Mouse (Mus musculus): ENCODE results near the gene Olfr1359. TPM values are rescaled to one million over a fixed set of nuclear protein-coding genes. Genes with fewer than 3 reads are reported as not detected.
"Not testable (repeated sequence)": the region's sequence is repeated elsewhere in the genome, so short reads cannot be mapped to it uniquely, and the experiment has no call there.

Olfr1359 gene
- total and polyA plus RNA-seq, 2 experiments from 2014 or later, result not detected

DNA sequence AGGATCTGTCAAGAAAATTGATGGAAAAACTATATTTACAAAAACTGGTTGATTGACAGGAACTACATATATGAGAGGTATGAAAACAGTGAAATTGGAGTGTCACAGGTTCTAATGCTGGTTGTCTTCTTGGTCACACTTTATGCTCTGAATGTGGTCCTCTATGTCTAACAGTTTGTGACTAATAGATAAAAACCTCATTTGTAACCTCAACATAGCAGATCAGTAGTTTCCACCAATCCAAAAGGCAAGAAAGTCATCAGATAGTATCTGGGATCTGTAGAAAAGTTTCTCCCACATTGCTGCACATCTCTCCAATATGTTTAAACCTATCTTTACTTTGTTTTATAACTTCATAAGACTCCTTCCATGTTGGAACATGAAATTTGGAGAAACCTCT, 53.5 kb downstream of the Olfr1359 start:
- Histone ChIP-seq H3K4me2 (ENCODE audit: low read depth) (no peak overlapping the region), H3K4me1 (ENCODE audit: insufficient read depth) (peaks cover 18% of the 10 kb centered on the region), H3K36me3 (ENCODE audit: insufficient read depth) (no peaks in the 10 kb centered on the region), H3K27ac (ENCODE audit: low read depth, low read length) (no peak overlapping the region), H3K27me3 (ENCODE audit: insufficient read depth, low read length) (no peaks in the 10 kb centered on the region), H3K9ac (no peak overlapping the region), H3K4me3 (ENCODE audit: low read depth, low read length) (no peak overlapping the region), H3K9me3 (ENCODE audit: low read length) (no peaks in the 10 kb centered on the region)
- TF ChIP-seq CTCF (IDR thresholded peaks at IDR 0.05; ENCODE audit: low read depth), result no peak
- ATAC-seq (no peak), DNase-seq (no peak)

DNA sequence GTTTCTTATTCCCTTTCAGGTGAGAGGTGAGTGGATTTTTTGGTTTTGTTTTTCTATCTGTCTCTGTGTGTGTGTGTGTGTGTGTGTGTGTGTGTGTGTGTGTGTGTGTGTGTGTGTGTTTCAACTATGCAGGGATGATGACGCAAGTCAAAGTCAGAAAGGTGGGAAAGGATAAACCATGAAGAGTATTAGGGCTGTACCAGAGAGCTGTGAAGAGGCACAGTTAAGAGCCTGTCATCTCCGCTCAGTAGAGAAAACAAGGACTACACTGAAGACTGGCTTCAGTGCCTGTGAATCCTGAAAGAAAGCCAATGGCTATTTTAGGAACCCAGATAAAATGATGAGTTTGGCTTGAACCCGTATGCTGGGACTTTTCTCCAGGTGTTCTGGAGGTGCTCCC, 53.9 kb downstream of the Olfr1359 start:
- ATAC-seq (no peak), DNase-seq (no peak)
- Histone ChIP-seq H3K36me3 (ENCODE audit: insufficient read depth) (no peaks in the 10 kb centered on the region), H3K9me3 (ENCODE audit: low read length) (no peaks in the 10 kb centered on the region), H3K27ac (ENCODE audit: low read depth, low read length) (no peak overlapping the region), H3K4me3 (ENCODE audit: low read depth, low read length) (no peak overlapping the region), H3K4me2 (ENCODE audit: low read depth) (no peak overlapping the region), H3K9ac (no peak overlapping the region), H3K4me1 (ENCODE audit: insufficient read depth) (peaks cover 18% of the 10 kb centered on the region), H3K27me3 (ENCODE audit: insufficient read depth, low read length) (no peaks in the 10 kb centered on the region)
- TF ChIP-seq CTCF (IDR thresholded peaks at IDR 0.05; ENCODE audit: low read depth), result no peak
- WGBS, result 77% methylated on average over 3 of the region's 3 CpGs

- Histone ChIP-seq H3K4me3 (ENCODE audit: low read depth, low read length) (no peak overlapping the region), H3K9me3 (ENCODE audit: low read length) (no peaks in the 10 kb centered on the region), H3K27me3 (ENCODE audit: insufficient read depth, low read length) (no peaks in the 10 kb centered on the region), H3K36me3 (ENCODE audit: insufficient read depth) (no peaks in the 10 kb centered on the region), H3K4me1 (ENCODE audit: insufficient read depth) (peaks cover 18% of the 10 kb centered on the region), H3K27ac (ENCODE audit: low read depth, low read length) (no peak overlapping the region), H3K4me2 (ENCODE audit: low read depth) (no peak overlapping the region), H3K9ac (no peak overlapping the region)
- DNase-seq (no peak), ATAC-seq (no peak)
- 37% methylated on average over 3 of the region's 3 CpGs for whole genome bisulfite sequencing
- TF ChIP-seq CTCF (IDR thresholded peaks at IDR 0.05; ENCODE audit: low read depth), result no peak
These were observed 54.4 kb downstream of the Olfr1359 start for GRCm38 (mm10) chr13:21752356-21752755.

- peak overlapping the region; percentile 68 for H3K4me2 ChIP-seq (ENCODE audit: low read depth)
- no peak for TF ChIP-seq CTCF (IDR thresholded peaks at IDR 0.05; ENCODE audit: low read depth)
- H3K4me1 ChIP-seq (ENCODE audit: insufficient read depth), result peaks cover 18% of the 10 kb centered on the region
- peak overlapping the region; percentile 56 for H3K9ac ChIP-seq
- peak; percentile 25 for DNase-seq
- peak overlapping the region; percentile 43 for H3K4me3 ChIP-seq (ENCODE audit: low read depth, low read length)
- H3K9me3 ChIP-seq (ENCODE audit: low read length), result no peaks in the 10 kb centered on the region
- H3K27me3 ChIP-seq (ENCODE audit: insufficient read depth, low read length), result no peaks in the 10 kb centered on the region
- whole genome bisulfite sequencing, result 9% methylated on average over 10 of the region's 10 CpGs
- peak overlapping the region; percentile 87 for H3K27ac ChIP-seq (ENCODE audit: low read depth, low read length)
- H3K36me3 ChIP-seq (ENCODE audit: insufficient read depth), result no peaks in the 10 kb centered on the region
- ATAC-seq, result no peak
These were observed 55.2 kb downstream of the Olfr1359 start for GRCm38 (mm10) chr13:21753051-21753523.

GRCm38 (mm10) chr13:21753524-21754285, 55.8 kb downstream of the Olfr1359 start, which contains the start of the genes Hist1h2ak and Hist1h2bn:
Hist1h2ak (minus strand) TSS chr13:21753827.
Hist1h2bn (plus strand) TSS chr13:21754123.
- H3K9me3 ChIP-seq (ENCODE audit: low read length); H3K36me3 ChIP-seq (ENCODE audit: insufficient read depth); H3K27me3 ChIP-seq (ENCODE audit: insufficient read depth, low read length): not testable (repeated sequence)
- Histone ChIP-seq H3K4me1 (ENCODE audit: insufficient read depth) (peaks cover 15% of the 10 kb centered on the region; the same call in 1 of the 2 replicates), H3K27ac (ENCODE audit: low read depth, low read length) (peak within 1 kb of the TSS; percentile 87), H3K4me2 (ENCODE audit: low read depth) (peak within 1 kb of the TSS; percentile 68), H3K4me3 (ENCODE audit: low read depth, low read length) (peak within 1 kb of the TSS; percentile 43), H3K9ac (peak within 1 kb of the TSS; percentile 56)
- peak; percentile 93 for DNase-seq
- under 1% methylated on average over 38 of the region's 50 CpGs for WGBS
- peak; percentile 95 for ATAC-seq

- ATAC-seq (0 out of 2 replicates have a peak, but pooled peaks have one; percentile 0), DNase-seq (peak; percentile 66)
- Histone ChIP-seq H3K4me2 (ENCODE audit: low read depth) (peak overlapping the region; percentile 68), H3K9ac (peak overlapping the region; percentile 44; the same call in 1 of the 2 replicates), H3K4me3 (ENCODE audit: low read depth, low read length) (peak overlapping the region; percentile 43), H3K27ac (ENCODE audit: low read depth, low read length) (0 out of 2 replicates have a peak overlapping the region, but pooled peaks have one; percentile 23)
- not testable (repeated sequence) for H3K27me3 ChIP-seq (ENCODE audit: insufficient read depth, low read length); H3K36me3 ChIP-seq (ENCODE audit: insufficient read depth); H3K4me1 ChIP-seq (ENCODE audit: insufficient read depth); H3K9me3 ChIP-seq (ENCODE audit: low read length)
- 0% methylated on average over 21 of the region's 26 CpGs for WGBS
These were observed 56.5 kb downstream of the Olfr1359 start for GRCm38 (mm10) chr13:21754294-21755001.

DNA sequence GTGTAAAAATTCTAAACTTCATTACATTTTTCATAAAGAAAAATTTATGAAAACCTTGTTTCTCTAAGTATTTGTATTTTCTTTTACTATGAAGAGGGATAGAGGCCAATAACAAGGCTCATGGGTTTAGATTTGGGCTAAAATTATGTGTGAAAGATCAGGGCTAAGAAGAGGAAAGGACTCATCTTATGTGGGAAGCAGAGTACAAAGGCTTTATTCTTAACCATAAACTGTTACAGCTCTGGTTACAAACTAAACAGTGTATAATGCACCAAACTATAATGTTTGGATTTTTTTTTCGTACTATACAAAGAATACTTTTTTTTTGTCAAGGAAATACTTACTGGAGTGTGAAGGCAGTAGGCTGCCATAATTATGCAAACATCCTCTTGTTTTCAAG, 57.8 kb downstream of the Olfr1359 start:
- Histone ChIP-seq H3K4me3 (ENCODE audit: low read depth, low read length) (no peak overlapping the region), H3K36me3 (ENCODE audit: insufficient read depth) (no peaks in the 10 kb centered on the region), H3K9me3 (ENCODE audit: low read length) (no peaks in the 10 kb centered on the region), H3K27me3 (ENCODE audit: insufficient read depth, low read length) (no peaks in the 10 kb centered on the region), H3K4me2 (ENCODE audit: low read depth) (no peak overlapping the region), H3K9ac (no peak overlapping the region), H3K27ac (ENCODE audit: low read depth, low read length) (no peak overlapping the region), H3K4me1 (ENCODE audit: insufficient read depth) (peaks cover 6% of the 10 kb centered on the region; the same call in 1 of the 2 replicates)
- 54% methylated on average over 1 of the region's 1 CpGs for WGBS
- no peak for DNase-seq
- no peak for TF ChIP-seq CTCF (IDR thresholded peaks at IDR 0.05; ENCODE audit: low read depth)
- ATAC-seq, result no peak

Small RNA genes within 50 kb of the gene (microRNA-seq; reads per million reads assigned to microRNA genes)
- gene Gm44357, result 0 reads per million in 2 experiments
- 0 to 0.12 reads per million in 2 experiments for gene Gm44367
- gene Gm44454, result 0 reads per million in 2 experiments

Other genes starting within 250 kb of the Olfr1359 start
Only the 30 nearest of the 33 such genes appear.
- gene Zkscan4, start 219.2 kb upstream of the Olfr1359 start, total RNA-seq (2014; rRNA removed), result 8.9 and 9.3 TPM in 2 replicates
- 4.2 and 6.1 TPM in 2 replicates for gene Zkscan4, start 219.2 kb upstream of the Olfr1359 start, polyA plus RNA-seq (2015; fragmentation: Nextera tagmentation; extraction: Ambion mirVana)
- 1.5 TPM in 1 of 2 replicates, not detected in the other for gene Gm10065, start 218.7 kb upstream of the Olfr1359 start, total RNA-seq (2014; rRNA removed)
- gene Gm10065, start 218.7 kb upstream of the Olfr1359 start, polyA plus RNA-seq (2015; fragmentation: Nextera tagmentation; extraction: Ambion mirVana), result not detected in 2 replicates
- gene AK157302, start 202.9 kb upstream of the Olfr1359 start, total RNA-seq (2014; rRNA removed), result 0.14 and 0.31 TPM in 2 replicates
- 0.42 and 0.54 TPM in 2 replicates for gene AK157302, start 202.9 kb upstream of the Olfr1359 start, polyA plus RNA-seq (2015; fragmentation: Nextera tagmentation; extraction: Ambion mirVana)
- 5.9 and 7.1 TPM in 2 replicates for gene Gm11273, start 196.7 kb upstream of the Olfr1359 start, total RNA-seq (2014; rRNA removed)
- 5.8 and 11.0 TPM in 2 replicates for gene Gm11273, start 196.7 kb upstream of the Olfr1359 start, polyA plus RNA-seq (2015; fragmentation: Nextera tagmentation; extraction: Ambion mirVana)
- 7.8 and 9.5 TPM in 2 replicates for gene Zkscan8, start 167.0 kb upstream of the Olfr1359 start, total RNA-seq (2014; rRNA removed)
- gene Zkscan8, start 167.0 kb upstream of the Olfr1359 start, polyA plus RNA-seq (2015; fragmentation: Nextera tagmentation; extraction: Ambion mirVana), result 1.3 and 2.2 TPM in 2 replicates
- gene Olfr1366, start 155.3 kb upstream of the Olfr1359 start, total RNA-seq (2014; rRNA removed), result not detected in 2 replicates
- gene Olfr1366, start 155.3 kb upstream of the Olfr1359 start, polyA plus RNA-seq (2015; fragmentation: Nextera tagmentation; extraction: Ambion mirVana), result 0.15 TPM in 2 replicates
- not detected in 2 replicates for gene Olfr1535, start 138.2 kb upstream of the Olfr1359 start, total RNA-seq (2014; rRNA removed)
- 0.06 and 0.07 TPM in 2 replicates for gene Olfr1535, start 138.2 kb upstream of the Olfr1359 start, polyA plus RNA-seq (2015; fragmentation: Nextera tagmentation; extraction: Ambion mirVana)
- not detected in 2 replicates for gene Olfr1364, start 116.4 kb upstream of the Olfr1359 start, total RNA-seq (2014; rRNA removed)
- not detected in 2 replicates for gene Olfr1364, start 116.4 kb upstream of the Olfr1359 start, polyA plus RNA-seq (2015; fragmentation: Nextera tagmentation; extraction: Ambion mirVana)
- not detected in 2 replicates for gene Olfr1362, start 84.1 kb upstream of the Olfr1359 start, total RNA-seq (2014; rRNA removed)
- not detected in 2 replicates for gene Olfr1362, start 84.1 kb upstream of the Olfr1359 start, polyA plus RNA-seq (2015; fragmentation: Nextera tagmentation; extraction: Ambion mirVana)
- not detected in 2 replicates for gene Olfr11, start 55.6 kb upstream of the Olfr1359 start, total RNA-seq (2014; rRNA removed)
- gene Olfr11, start 55.6 kb upstream of the Olfr1359 start, polyA plus RNA-seq (2015; fragmentation: Nextera tagmentation; extraction: Ambion mirVana), result not detected in 2 replicates
- gene Olfr1361, start 34.7 kb upstream of the Olfr1359 start, total RNA-seq (2014; rRNA removed), result not detected in 2 replicates
- not detected in 2 replicates for gene Olfr1361, start 34.7 kb upstream of the Olfr1359 start, polyA plus RNA-seq (2015; fragmentation: Nextera tagmentation; extraction: Ambion mirVana)
- gene Olfr1360, start 20.7 kb upstream of the Olfr1359 start, total RNA-seq (2014; rRNA removed), result not detected in 2 replicates
- gene Olfr1360, start 20.7 kb upstream of the Olfr1359 start, polyA plus RNA-seq (2015; fragmentation: Nextera tagmentation; extraction: Ambion mirVana), result not detected in 2 replicates
- 131 and 141 TPM in 2 replicates for gene Hist1h2bl, start 18.0 kb downstream of the Olfr1359 start, total RNA-seq (2014; rRNA removed)
- gene Hist1h2bl, start 18.0 kb downstream of the Olfr1359 start, polyA plus RNA-seq (2015; fragmentation: Nextera tagmentation; extraction: Ambion mirVana), result 0.65 and 0.73 TPM in 2 replicates
- 342 and 560 TPM in 2 replicates for gene Hist1h2ai, start 18.3 kb downstream of the Olfr1359 start, total RNA-seq (2014; rRNA removed)
- 12.1 and 14.6 TPM in 2 replicates for gene Hist1h2ai, start 18.3 kb downstream of the Olfr1359 start, polyA plus RNA-seq (2015; fragmentation: Nextera tagmentation; extraction: Ambion mirVana)
- gene Hist1h3h, start 19.5 kb downstream of the Olfr1359 start, total RNA-seq (2014; rRNA removed), result 277 and 308 TPM in 2 replicates
- gene Hist1h3h, start 19.5 kb downstream of the Olfr1359 start, polyA plus RNA-seq (2015; fragmentation: Nextera tagmentation; extraction: Ambion mirVana), result 0.75 and 1.3 TPM in 2 replicates
- gene Hist1h2bm, start 23.9 kb downstream of the Olfr1359 start, total RNA-seq (2014; rRNA removed), result 308 and 356 TPM in 2 replicates
- gene Hist1h2bm, start 23.9 kb downstream of the Olfr1359 start, polyA plus RNA-seq (2015; fragmentation: Nextera tagmentation; extraction: Ambion mirVana), result 0.34 TPM in 1 of 2 replicates, not detected in the other
- 282 and 307 TPM in 2 replicates for gene Hist1h4j, start 37.0 kb downstream of the Olfr1359 start, total RNA-seq (2014; rRNA removed)
- not detected in 2 replicates for gene Hist1h4j, start 37.0 kb downstream of the Olfr1359 start, polyA plus RNA-seq (2015; fragmentation: Nextera tagmentation; extraction: Ambion mirVana)
- 635 and 850 TPM in 2 replicates for gene Hist1h4k, start 52.4 kb downstream of the Olfr1359 start, total RNA-seq (2014; rRNA removed)
- gene Hist1h4k, start 52.4 kb downstream of the Olfr1359 start, polyA plus RNA-seq (2015; fragmentation: Nextera tagmentation; extraction: Ambion mirVana), result not detected in 2 replicates
- 242 and 258 TPM in 2 replicates for gene Hist1h2ak, start 55.7 kb downstream of the Olfr1359 start, total RNA-seq (2014; rRNA removed)
- gene Hist1h2ak, start 55.7 kb downstream of the Olfr1359 start, polyA plus RNA-seq (2015; fragmentation: Nextera tagmentation; extraction: Ambion mirVana), result 4.4 and 5.2 TPM in 2 replicates
- 157 and 249 TPM in 2 replicates for gene Hist1h2bn, start 56.0 kb downstream of the Olfr1359 start, total RNA-seq (2014; rRNA removed)
- not detected in 2 replicates for gene Hist1h2bn, start 56.0 kb downstream of the Olfr1359 start, polyA plus RNA-seq (2015; fragmentation: Nextera tagmentation; extraction: Ambion mirVana)
- gene Hist1h1b, start 82.5 kb downstream of the Olfr1359 start, total RNA-seq (2014; rRNA removed), result 140 and 182 TPM in 2 replicates
- gene Hist1h1b, start 82.5 kb downstream of the Olfr1359 start, polyA plus RNA-seq (2015; fragmentation: Nextera tagmentation; extraction: Ambion mirVana), result 4.0 and 4.7 TPM in 2 replicates
- gene Hist1h3i, start 85.3 kb downstream of the Olfr1359 start, total RNA-seq (2014; rRNA removed), result 282 and 291 TPM in 2 replicates
- gene Hist1h3i, start 85.3 kb downstream of the Olfr1359 start, polyA plus RNA-seq (2015; fragmentation: Nextera tagmentation; extraction: Ambion mirVana), result 20.0 and 34.1 TPM in 2 replicates
- gene Hist1h2an, start 89.1 kb downstream of the Olfr1359 start, total RNA-seq (2014; rRNA removed), result 143 and 154 TPM in 2 replicates
- gene Hist1h2an, start 89.1 kb downstream of the Olfr1359 start, polyA plus RNA-seq (2015; fragmentation: Nextera tagmentation; extraction: Ambion mirVana), result 1.1 and 1.6 TPM in 2 replicates
- gene Hist1h2bp, start 89.3 kb downstream of the Olfr1359 start, total RNA-seq (2014; rRNA removed), result 46.4 and 70.5 TPM in 2 replicates
- 0.28 TPM in 1 of 2 replicates, not detected in the other for gene Hist1h2bp, start 89.3 kb downstream of the Olfr1359 start, polyA plus RNA-seq (2015; fragmentation: Nextera tagmentation; extraction: Ambion mirVana)
- gene Hist1h2bq, start 112.1 kb downstream of the Olfr1359 start, total RNA-seq (2014; rRNA removed), result 214 and 268 TPM in 2 replicates
- gene Hist1h2bq, start 112.1 kb downstream of the Olfr1359 start, polyA plus RNA-seq (2015; fragmentation: Nextera tagmentation; extraction: Ambion mirVana), result 4.6 and 5.2 TPM in 2 replicates
- gene Hist1h2ao, start 112.4 kb downstream of the Olfr1359 start, total RNA-seq (2014; rRNA removed), result 1.0 TPM in 1 of 2 replicates, not detected in the other
- 1.6 TPM in 1 of 2 replicates, not detected in the other for gene Hist1h2ao, start 112.4 kb downstream of the Olfr1359 start, polyA plus RNA-seq (2015; fragmentation: Nextera tagmentation; extraction: Ambion mirVana)
- 1.3 and 1.7 TPM in 2 replicates for gene Hist1h4m, start 113.6 kb downstream of the Olfr1359 start, total RNA-seq (2014; rRNA removed)
- gene Hist1h4m, start 113.6 kb downstream of the Olfr1359 start, polyA plus RNA-seq (2015; fragmentation: Nextera tagmentation; extraction: Ambion mirVana), result not detected in 2 replicates
- gene Hist1h4n, start 134.1 kb downstream of the Olfr1359 start, total RNA-seq (2014; rRNA removed), result 2,245 and 2,544 TPM in 2 replicates
- 2.4 and 5.0 TPM in 2 replicates for gene Hist1h4n, start 134.1 kb downstream of the Olfr1359 start, polyA plus RNA-seq (2015; fragmentation: Nextera tagmentation; extraction: Ambion mirVana)
- gene Hist1h2ap, start 135.4 kb downstream of the Olfr1359 start, total RNA-seq (2014; rRNA removed), result 584 and 748 TPM in 2 replicates
- gene Hist1h2ap, start 135.4 kb downstream of the Olfr1359 start, polyA plus RNA-seq (2015; fragmentation: Nextera tagmentation; extraction: Ambion mirVana), result 655 and 1,288 TPM in 2 replicates
- gene Hist1h2br, start 135.6 kb downstream of the Olfr1359 start, total RNA-seq (2014; rRNA removed), result 158 and 260 TPM in 2 replicates
- 4.6 and 4.9 TPM in 2 replicates for gene Hist1h2br, start 135.6 kb downstream of the Olfr1359 start, polyA plus RNA-seq (2015; fragmentation: Nextera tagmentation; extraction: Ambion mirVana)

All from forebrain, postnatal 0 days (tissue).